Mouse (Mus musculus) lung, postnatal 14 days (tissue): Measurements from ENCODE around the gene Frmd4a.
"Not testable (repeated sequence)": the region's sequence is repeated elsewhere in the genome, so short reads cannot be mapped to it uniquely, and the experiment has no call there.

ENCODE experiments used
- DNase-seq: peaks from one replicate; pipeline ENCODE4 v3.0.0; 2021

Frmd4a gene

GRCm38 (mm10) chr2:4223316-4223715 lies 205.8 kb downstream of the Frmd4a start:
- no peak for DNase-seq

GRCm38 (mm10) chr2:4226941-4227558 lies 209.5 kb downstream of the Frmd4a start:
- DNase-seq, result no peak

GRCm38 (mm10) chr2:4227563-4227962 lies 210.0 kb downstream of the Frmd4a start:
- DNase-seq, result peak; percentile 66

DNA sequence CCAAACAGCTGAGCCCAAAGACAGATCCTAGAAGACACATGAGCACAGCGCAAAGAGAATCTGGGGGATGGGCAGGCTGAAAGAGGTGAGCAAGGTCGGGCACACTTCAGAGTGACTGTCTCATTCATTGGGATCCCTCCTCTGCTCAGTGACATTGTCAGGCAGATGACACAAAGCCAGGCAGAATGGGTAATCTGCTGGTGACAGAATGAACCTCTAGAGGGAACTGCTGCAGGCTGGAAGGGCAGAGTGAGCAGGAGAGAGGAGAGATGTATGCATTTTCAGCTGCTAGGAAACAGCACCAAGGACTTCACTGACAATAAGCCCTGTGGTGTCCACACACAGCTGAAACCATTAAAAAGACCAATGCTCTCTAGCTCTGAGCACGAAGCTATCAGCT lies 211.0 kb downstream of the Frmd4a start:
- DNase-seq, result no peak

DNA sequence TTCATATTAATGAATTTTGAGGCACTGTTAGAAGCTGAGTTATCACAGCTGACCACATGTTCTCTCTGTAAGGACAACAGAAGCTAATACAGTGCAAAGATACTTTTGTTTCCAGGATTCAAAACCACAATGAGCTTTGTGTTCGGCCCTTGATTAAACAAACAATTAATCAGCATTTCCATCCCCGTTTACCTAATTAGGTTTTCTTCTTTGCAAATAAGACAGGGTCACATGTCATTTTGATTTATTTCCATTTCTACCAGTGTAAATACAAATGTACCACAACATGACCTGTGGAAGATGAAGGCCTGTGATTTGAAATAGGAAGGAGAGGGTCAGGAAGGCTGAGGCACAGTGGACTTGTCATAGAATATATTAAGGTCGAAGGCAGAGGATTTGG lies 214.8 kb downstream of the Frmd4a start:
- DNase-seq, result no peak

DNA sequence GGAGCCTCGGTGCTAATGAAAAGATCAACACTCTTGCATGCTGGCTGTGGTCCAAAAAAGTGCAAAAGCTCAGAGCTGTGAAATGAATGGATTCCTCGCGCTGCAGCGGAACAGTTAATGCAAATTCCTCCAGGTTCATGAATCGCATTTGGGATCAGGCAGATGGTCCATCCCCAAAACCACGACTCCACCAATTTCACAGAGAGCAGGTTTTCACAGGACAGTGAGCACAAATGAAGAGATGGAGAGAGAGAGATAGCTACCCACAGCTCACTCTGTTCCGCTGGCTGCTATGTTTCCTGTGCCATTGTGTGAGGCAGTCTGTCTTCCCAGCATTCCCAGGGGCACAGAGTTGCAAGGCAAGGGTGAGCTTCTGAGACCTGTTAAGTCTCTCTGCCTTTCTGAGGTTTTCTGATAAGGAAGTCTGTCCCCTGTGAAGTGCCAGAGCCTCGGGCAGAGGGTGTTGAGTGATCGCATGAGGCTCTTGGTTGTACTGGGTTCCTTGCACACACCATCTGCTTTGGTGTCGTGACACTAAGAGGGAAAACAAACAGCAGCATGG lies 215.3 kb downstream of the Frmd4a start:
- peak; percentile 3 for DNase-seq

- DNase-seq, result no peak
Observed at GRCm38 (mm10) chr2:4237686-4238085, 220.2 kb downstream of the Frmd4a start.

DNA sequence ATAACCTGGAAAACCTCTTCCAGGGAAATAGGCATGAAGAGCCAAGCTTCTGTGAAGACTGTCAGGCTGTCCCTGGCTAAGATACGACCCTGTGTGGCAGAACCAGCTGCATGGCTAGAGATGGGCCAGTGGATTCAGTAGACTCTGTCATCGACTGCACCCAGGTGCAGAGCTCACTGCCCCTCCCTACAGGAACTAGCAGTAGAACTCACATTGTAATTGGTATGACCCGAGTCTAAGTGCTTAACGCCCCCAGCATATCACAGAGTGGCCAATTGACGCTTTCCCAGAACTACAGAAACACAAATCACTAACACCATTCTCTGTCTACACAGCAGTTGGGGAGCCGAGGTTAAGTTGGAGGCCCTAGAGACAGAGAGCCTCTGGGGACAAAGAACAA lies 232.2 kb downstream of the Frmd4a start:
- no peak for DNase-seq

- DNase-seq, result peak; percentile 11
Observed at GRCm38 (mm10) chr2:4252541-4253291, 235.2 kb downstream of the Frmd4a start.

DNA sequence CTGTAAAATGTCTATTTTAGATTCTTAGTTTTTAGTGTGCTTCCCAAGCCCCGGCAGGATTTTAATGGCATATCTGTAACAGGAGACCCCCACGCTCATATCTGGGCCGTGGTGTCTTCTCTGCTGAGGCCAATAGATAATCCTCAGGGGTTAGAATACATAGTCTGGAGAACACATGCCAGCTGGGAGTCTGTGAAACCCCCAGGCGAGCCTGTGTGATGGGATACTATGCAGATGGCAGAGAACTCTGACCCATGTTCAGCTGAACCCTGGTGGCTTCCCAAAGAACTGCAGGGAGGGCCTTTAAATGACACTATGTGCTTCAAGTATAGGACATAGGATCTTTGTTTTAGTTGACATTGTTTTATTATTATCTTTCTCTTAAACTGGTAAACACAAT lies 235.8 kb downstream of the Frmd4a start:
- DNase-seq, result peak; percentile 68

DNA sequence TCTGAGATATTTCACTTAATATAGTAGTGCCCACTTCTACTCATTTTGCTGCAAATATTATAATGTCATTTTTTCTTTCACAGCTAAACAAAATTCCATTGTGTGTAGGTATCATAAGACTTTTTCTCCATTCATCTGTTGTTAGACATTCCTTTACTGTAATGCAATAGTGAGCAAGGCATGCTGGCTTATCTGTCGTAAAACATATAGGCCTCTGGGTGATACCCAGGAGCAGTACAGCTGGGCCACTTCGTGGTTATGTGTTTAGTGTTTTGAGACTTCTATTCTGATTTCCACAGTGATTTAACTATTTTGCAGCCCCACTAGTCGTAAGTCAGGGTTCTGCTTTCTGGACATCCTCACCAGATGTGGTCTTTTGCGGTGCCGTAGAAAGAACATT lies 236.6 kb downstream of the Frmd4a start:
- no peak for DNase-seq

DNA sequence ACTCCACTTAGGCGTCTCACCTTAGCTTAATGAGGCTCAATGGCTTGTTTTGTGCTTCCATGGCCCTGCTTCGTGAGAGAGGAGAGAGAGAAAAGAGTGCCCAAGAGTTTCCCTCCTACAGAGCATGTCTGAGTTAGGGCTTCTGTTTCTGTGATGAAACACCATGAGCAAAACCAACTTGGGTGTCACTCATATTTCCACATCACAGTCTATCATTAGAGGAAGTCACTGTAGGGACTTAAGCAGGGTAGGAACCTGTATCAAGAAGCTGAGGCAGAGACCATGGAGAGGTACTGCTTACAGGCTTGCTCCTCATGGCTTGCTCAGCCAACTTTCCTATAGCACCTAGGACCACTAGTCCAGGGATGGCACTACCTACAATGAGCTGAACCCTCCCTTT lies 238.7 kb downstream of the Frmd4a start:
- DNase-seq, result no peak

DNA sequence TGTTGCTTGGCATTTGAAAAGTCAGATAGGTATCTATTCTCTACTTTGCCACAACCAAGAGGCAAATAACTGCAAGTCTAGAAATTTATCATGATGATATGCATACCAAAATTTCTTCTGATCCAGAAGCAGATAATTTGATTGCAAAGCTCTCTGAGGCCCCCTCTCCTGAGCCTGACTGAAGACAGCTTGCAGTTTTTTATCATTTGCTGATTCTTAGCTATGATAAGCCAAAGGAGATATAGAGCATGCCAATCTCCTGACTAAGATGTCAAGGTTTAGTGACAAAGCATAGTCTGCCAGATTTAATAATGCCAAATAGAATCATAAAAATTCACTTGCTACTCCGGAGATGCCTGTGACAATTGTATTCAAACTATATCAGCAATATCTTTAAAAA lies 240.1 kb downstream of the Frmd4a start:
- DNase-seq, result no peak

DNA sequence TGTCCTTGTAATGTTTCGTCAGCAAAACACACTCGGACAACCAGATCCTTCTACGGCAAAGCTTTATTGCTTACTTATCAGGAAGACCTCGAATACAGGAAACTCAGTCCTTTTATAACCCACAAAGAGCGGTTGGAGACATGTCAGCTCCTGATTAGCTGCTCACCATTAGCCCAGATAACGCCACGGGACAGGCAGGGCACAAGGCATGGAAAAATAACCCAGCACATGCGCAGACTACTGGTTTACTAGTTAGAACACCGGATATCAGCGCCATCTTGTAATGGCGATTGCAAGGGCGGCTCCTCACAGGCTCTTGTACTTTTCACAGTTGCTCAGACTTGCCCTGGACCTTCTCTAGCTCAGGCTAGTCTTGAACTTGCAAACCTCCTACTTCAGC lies 241.3 kb downstream of the Frmd4a start:
- not testable (repeated sequence) for DNase-seq

- DNase-seq, result peak; percentile 9
Observed at GRCm38 (mm10) chr2:4260324-4261058, 243.0 kb downstream of the Frmd4a start.

GRCm38 (mm10) chr2:4262667-4263066 lies 245.2 kb downstream of the Frmd4a start:
- no peak for DNase-seq

DNA sequence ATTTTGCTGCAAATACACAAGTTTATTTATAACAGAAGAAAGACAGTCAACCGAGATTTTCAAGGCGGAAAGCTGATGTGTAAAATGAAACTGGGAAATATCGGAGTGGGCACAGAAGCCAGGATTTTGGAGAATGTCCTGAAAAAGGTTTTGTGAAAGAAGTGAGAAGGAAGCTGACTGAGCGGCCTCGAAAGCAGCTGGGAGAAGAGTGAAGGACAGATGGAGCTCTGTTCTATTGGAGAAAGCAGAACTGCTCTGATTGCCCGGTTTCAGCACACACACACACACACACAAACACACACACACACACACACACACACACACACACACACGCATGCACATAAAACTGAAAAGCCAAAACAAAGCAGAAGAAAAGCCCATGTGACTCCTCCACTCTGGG lies 249.9 kb downstream of the Frmd4a start:
- DNase-seq, result no peak

- peak; percentile 44 for DNase-seq
Observed at GRCm38 (mm10) chr2:4282777-4283176, 265.3 kb downstream of the Frmd4a start.

DNA sequence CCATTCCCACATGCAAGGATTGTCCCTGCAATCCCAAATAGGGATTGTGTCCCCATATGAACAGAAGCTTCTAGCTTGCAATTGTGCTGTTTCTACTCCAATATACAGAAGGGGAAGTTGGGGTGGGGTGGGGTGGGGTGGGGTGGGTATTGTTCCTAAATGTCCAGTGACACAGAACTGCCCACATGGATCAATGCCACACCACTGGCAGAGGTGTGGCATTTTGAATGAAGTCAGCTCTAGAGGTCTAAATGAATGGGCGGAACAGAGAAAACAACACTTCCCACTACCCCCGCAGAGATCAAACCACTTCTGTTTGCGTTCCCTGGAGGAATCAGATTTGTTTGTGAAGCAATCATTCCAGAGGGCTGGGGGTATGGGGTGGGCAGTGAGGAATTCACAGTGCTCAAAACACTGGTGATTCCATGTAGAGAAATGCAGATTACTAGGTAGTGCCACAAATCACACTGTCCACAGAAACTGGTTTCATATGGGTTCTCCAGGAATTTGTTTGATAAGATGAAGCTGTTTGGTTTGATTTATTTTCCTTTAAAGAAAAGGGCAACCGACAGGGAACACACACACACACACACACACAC lies 268.3 kb downstream of the Frmd4a start:
- DNase-seq, result no peak

- DNase-seq, result no peak
Observed at GRCm38 (mm10) chr2:4286390-4286901, 268.9 kb downstream of the Frmd4a start.

- DNase-seq, result no peak
Observed at GRCm38 (mm10) chr2:4290475-4290874, 273.0 kb downstream of the Frmd4a start.

- no peak for DNase-seq
Observed at GRCm38 (mm10) chr2:4291100-4291499, 273.6 kb downstream of the Frmd4a start.

DNA sequence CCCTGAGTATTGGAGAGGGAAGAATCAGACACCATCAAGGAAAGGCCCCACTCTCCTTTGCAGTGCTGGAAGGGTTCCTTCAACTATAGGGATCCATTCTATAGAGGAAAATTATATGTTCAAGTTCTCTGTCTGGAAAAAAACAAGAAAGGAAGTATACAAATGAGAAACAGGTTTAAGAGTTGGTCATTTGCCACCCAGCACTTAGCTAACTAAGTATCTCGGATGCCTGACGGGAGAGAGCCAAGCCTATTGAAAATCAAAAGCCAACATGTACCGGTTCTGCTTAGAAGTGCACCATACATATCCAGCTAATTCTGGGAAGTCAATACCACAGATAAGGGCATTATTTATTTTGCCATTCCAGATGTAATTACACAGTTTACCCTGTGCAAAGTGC lies 274.2 kb downstream of the Frmd4a start:
- DNase-seq, result no peak
